ENCODE assay signal across 21 mouse cellular contexts in genomic region chr5:104010261-104010660, GRCm38 (mm10). TPM values are rescaled to one million over a fixed set of nuclear protein-coding genes. Genes with fewer than 3 reads are reported as not detected.
"Had no signal": no experiment of that assay in that cellular context is flagged by ENCODE, and none has a peak within 500 bp of the region (broad histone marks: within the 10 kb centered on the region; RNA-seq: fewer than 3 reads in every experiment).

No protein-coding gene starts in this region.

- H3K4me3 ChIP-seq: limb, embryonic 15.5 days; liver, embryonic 12.5 days; lung, embryonic 15.5 days; megakaryocyte, embryonic 14.5 days; midbrain, embryonic 13.5 days; midbrain, embryonic 15.5 days; myocyte; neural tube, embryonic 13.5 days; neural tube, embryonic 15.5 days had no signal

- H3K36me3 ChIP-seq: limb, embryonic 15.5 days; midbrain, embryonic 13.5 days; midbrain, embryonic 15.5 days; neural tube, embryonic 13.5 days; neural tube, embryonic 15.5 days had no signal

- H3K9me3 ChIP-seq: limb, embryonic 15.5 days; liver, embryonic 12.5 days; lung, embryonic 15.5 days; megakaryocyte, embryonic 14.5 days; midbrain, embryonic 13.5 days; midbrain, embryonic 15.5 days; neural tube, embryonic 13.5 days; neural tube, embryonic 15.5 days had no signal

- H3K4me2 ChIP-seq: limb, embryonic 15.5 days; liver, embryonic 12.5 days; lung, embryonic 15.5 days; midbrain, embryonic 11.5 days; midbrain, embryonic 13.5 days; midbrain, embryonic 15.5 days; neural tube, embryonic 13.5 days; neural tube, embryonic 15.5 days had no signal

- H3K27me3 ChIP-seq: limb, embryonic 15.5 days; liver, embryonic 12.5 days; lung, embryonic 15.5 days; megakaryocyte, embryonic 14.5 days; midbrain, embryonic 13.5 days; midbrain, embryonic 15.5 days; neural tube, embryonic 13.5 days; neural tube, embryonic 15.5 days had no signal

- H3K4me1 ChIP-seq: limb, embryonic 15.5 days; liver, embryonic 12.5 days; megakaryocyte, embryonic 14.5 days; midbrain, embryonic 13.5 days; midbrain, embryonic 15.5 days; neural tube, embryonic 13.5 days; neural tube, embryonic 15.5 days had no signal

- ATAC-seq: liver, embryonic 12.5 days; midbrain, embryonic 13.5 days; midbrain, embryonic 15.5 days had no signal

- DNase-seq: retina, postnatal 1 day; right cerebral cortex, adult 18-20 months; right cerebral cortex, postnatal 25 days; right cerebral cortex, postnatal 4 days; spleen, adult 18-20 months; thymus, adult 18-20 months; thymus, postnatal 14 days; thymus, postnatal 36 days had no signal

- H3K27ac ChIP-seq: limb, embryonic 15.5 days; liver, embryonic 12.5 days; liver, embryonic 14.5 days; lung, embryonic 15.5 days; midbrain, embryonic 13.5 days; midbrain, embryonic 15.5 days; neural tube, embryonic 13.5 days; neural tube, embryonic 15.5 days had no signal

- H3K9ac ChIP-seq: limb, embryonic 15.5 days; liver, embryonic 12.5 days; liver, embryonic 14.5 days; lung, embryonic 15.5 days; midbrain, embryonic 13.5 days; midbrain, embryonic 15.5 days; neural tube, embryonic 13.5 days; neural tube, embryonic 15.5 days had no signal

RNA-seq across cellular contexts. Expression of gene Hsd17b13, which starts 33.1 kb away (rescaled TPM):
- total RNA-seq: midbrain, postnatal 0 days had no signal
- polyA plus RNA-seq: midbrain, embryonic 11.5 days; midbrain, embryonic 13.5 days; neural tube, embryonic 11.5 days; neural tube, embryonic 13.5 days; neural tube, embryonic 15.5 days had no signal
